Mouse (Mus musculus) limb, embryonic 14.5 days (tissue): ENCODE measurements around the gene Elp4. TPM values are rescaled to one million over a fixed set of nuclear protein-coding genes. Genes with fewer than 3 reads are reported as not detected.
A peak's percentile ranks its signal among the peaks of the same experiment; 100 is the strongest.

Source experiments
- ATAC-seq: fragments of 200-750 bp; cut with Nextera tagmentation; 2 replicates; pipeline ENCODE4 v1.8.0; 2017; ENCODE audit warnings: low read depth, moderate number of reproducible peaks, moderate TSS enrichment; ENCODE audit not compliant: low FRiP score
- DNase-seq: peaks from one replicate; pipeline ENCODE4 v3.0.0-alpha.2; 2015; ENCODE audit warnings: low spot score
- H3K27ac ChIP-seq: fragments of 300-500 bp; sonication (generic); replicated peaks from 2 replicates; pipeline ENCODE4 v1.5.1; 2014; ENCODE audit warnings: low read depth, mild to moderate bottlenecking, low read length, moderate library complexity, mixed read lengths
- H3K27me3 ChIP-seq: fragments of 300-500 bp; sonication (generic); 2 replicates; pipeline ENCODE4 v1.6.1; 2014; ENCODE audit warnings: low read length, mixed read lengths; ENCODE audit not compliant: control insufficient read depth, insufficient read depth
- H3K36me3 ChIP-seq: fragments of 300-500 bp; sonication (generic); 2 replicates; pipeline ENCODE4 v1.6.1; 2014; ENCODE audit warnings: mild to moderate bottlenecking, low read length, moderate library complexity, mixed read lengths; ENCODE audit not compliant: control insufficient read depth, insufficient read depth
- H3K4me1 ChIP-seq: fragments of 300-500 bp; sonication (generic); 2 replicates; pipeline ENCODE4 v1.6.1; 2014; ENCODE audit warnings: antibody characterized with exemption, low read length, mixed read lengths; ENCODE audit not compliant: control insufficient read depth, insufficient read depth
- H3K4me2 ChIP-seq: fragments of 300-500 bp; sonication (generic); replicated peaks from 2 replicates; pipeline ENCODE4 v1.6.1; 2014; ENCODE audit warnings: low read depth, mild to moderate bottlenecking, low read length, moderate library complexity; ENCODE audit not compliant: severe bottlenecking
- H3K4me3 ChIP-seq: fragments of 300-500 bp; sonication (generic); replicated peaks from 2 replicates; pipeline ENCODE4 v1.5.1; 2014; ENCODE audit warnings: low read length
- H3K9ac ChIP-seq: fragments of 300-500 bp; sonication (generic); 2 replicates; pipeline ENCODE4 v1.6.1; 2014; ENCODE audit warnings: mild to moderate bottlenecking, low read depth, low read length, moderate library complexity; ENCODE audit not compliant: severe bottlenecking
- H3K9me3 ChIP-seq: fragments of 300-500 bp; sonication (generic); 2 replicates; pipeline ENCODE4 v1.6.1; 2016; ENCODE audit warnings: low read length; ENCODE audit not compliant: control insufficient read depth
- POLR2A ChIP-seq: fragments of 200-500 bp; IDR thresholded peaks from 2 replicates; pipeline ENCODE4 v1.8.0; 2012; ENCODE audit warnings: inconsistent platforms, mild to moderate bottlenecking, moderate library complexity, borderline replicate concordance; ENCODE audit not compliant: insufficient read depth, insufficient read length; ENCODE audit errors: extremely low read depth
- WGBS: fragments of 180-500 bp; shearing (Covaris S2); extraction: QIAGEN DNeasy Blood & Tissue Kit; methylation state at CpG from one replicate; pipeline ENCODE4 v1.1.7; 2014; 5-methylcytosine and 5-hydroxymethylcytosine counted together
- polyA plus RNA-seq, 2 experiments: library from polyadenylated mRNA; depleted of rRNA in 1 of 2; stranded (reverse) in 1 of 2; unstranded in 1 of 2; fragments of >200 nt; fragmentation: Nextera tagmentation in 1 of 2; extraction: Ambion mirVana in 1 of 2; gene quantifications; 2 replicates each; pipeline versions ENCODE4 v1.2.1 to v1.2.3; 2012 to 2014

Elp4 gene
- polyA plus RNA-seq, 2 experiments = 12.5 to 31.2 TPM

GRCm38 (mm10) chr2:105689771-105690639 is 214.4 kb downstream of the Elp4 start:
- WGBS = 2% methylated on average over 28 of the region's 28 CpGs
- Histone ChIP-seq H3K4me2 (no peak overlapping the region), H3K4me3 (no peak overlapping the region; the same call in 1 of the 2 replicates), H3K27ac (no peak overlapping the region), H3K36me3 (no peaks in the 10 kb centered on the region), H3K4me1 (0 out of 2 replicates have a peak, but pooled peaks cover 5% of the 10 kb centered on the region), H3K9ac (no peak overlapping the region), H3K27me3 (peaks cover 77% of the 10 kb centered on the region), H3K9me3 (no peaks in the 10 kb centered on the region)
- TF ChIP-seq POLR2A = no peak
- no peak for ATAC-seq
- DNase-seq = no peak

- no peak overlapping the region for H3K9ac ChIP-seq
- H3K4me2 ChIP-seq = no peak overlapping the region
- ATAC-seq = no peak
- no peak overlapping the region for H3K27ac ChIP-seq
- no peak for TF ChIP-seq POLR2A
- no peak overlapping the region; the same call in 1 of the 2 replicates for H3K4me3 ChIP-seq
- no peaks in the 10 kb centered on the region for H3K9me3 ChIP-seq
- H3K36me3 ChIP-seq = no peaks in the 10 kb centered on the region
- DNase-seq = no peak
- peaks cover 82% of the 10 kb centered on the region for H3K27me3 ChIP-seq
- 1% methylated on average over 15 of the region's 15 CpGs for WGBS
- H3K4me1 ChIP-seq = 0 out of 2 replicates have a peak, but pooled peaks cover 5% of the 10 kb centered on the region
These were observed 215.0 kb downstream of the Elp4 start for GRCm38 (mm10) chr2:105689304-105689770.

- no peak for TF ChIP-seq POLR2A
- Histone ChIP-seq H3K9ac (no peak overlapping the region), H3K36me3 (no peaks in the 10 kb centered on the region), H3K4me2 (0 out of 2 replicates have a peak overlapping the region, but pooled peaks have one; percentile 16), H3K4me3 (no peak overlapping the region; the same call in 1 of the 2 replicates), H3K27me3 (peaks cover 89% of the 10 kb centered on the region), H3K9me3 (no peaks in the 10 kb centered on the region), H3K4me1 (0 out of 2 replicates have a peak, but pooled peaks cover 5% of the 10 kb centered on the region), H3K27ac (no peak overlapping the region)
- WGBS = 2% methylated on average over 25 of the region's 25 CpGs
- DNase-seq (no peak), ATAC-seq (no peak)
These were observed 215.7 kb downstream of the Elp4 start for GRCm38 (mm10) chr2:105688436-105689303.

- Histone ChIP-seq H3K4me1 (0 out of 2 replicates have a peak, but pooled peaks cover 5% of the 10 kb centered on the region), H3K9me3 (no peaks in the 10 kb centered on the region), H3K36me3 (no peaks in the 10 kb centered on the region), H3K9ac (no peak overlapping the region), H3K4me2 (peak overlapping the region; percentile 16; the same call in 1 of the 2 replicates), H3K4me3 (peak overlapping the region; percentile 13), H3K27ac (no peak overlapping the region), H3K27me3 (peaks cover 94% of the 10 kb centered on the region)
- WGBS = 1% methylated on average over 17 of the region's 17 CpGs
- DNase-seq = no peak
- TF ChIP-seq POLR2A = no peak
- ATAC-seq = no peak
These were observed 216.4 kb downstream of the Elp4 start for GRCm38 (mm10) chr2:105688011-105688410.
